Mouse (Mus musculus) testis, adult 2 months (tissue): Measurements from ENCODE around the gene Creb1. TPM values are rescaled to one million over a fixed set of nuclear protein-coding genes. Genes with fewer than 3 reads are reported as not detected.
"Not testable (repeated sequence)": the region's sequence is repeated elsewhere in the genome, so short reads cannot be mapped to it uniquely, and the experiment has no call there.

ENCODE experiments used
- H3K27ac ChIP-seq: fragments of 200-500 bp; 2 replicates; pipeline ENCODE4 v1.5.1; 2012; ENCODE audit warnings: low read depth, low read length; ENCODE audit not compliant: control insufficient read depth, insufficient read depth
- H3K27me3 ChIP-seq: fragments of 200-500 bp; 2 replicates; pipeline ENCODE4 v1.6.1; 2012; ENCODE audit warnings: mild to moderate bottlenecking, low read length, moderate library complexity; ENCODE audit not compliant: control insufficient read depth, insufficient read depth
- H3K36me3 ChIP-seq: fragments of 200-500 bp; 2 replicates; pipeline ENCODE4 v1.6.1; 2012; ENCODE audit warnings: mild to moderate bottlenecking, low read length; ENCODE audit not compliant: control insufficient read depth, insufficient read depth
- H3K4me1 ChIP-seq: fragments of 200-500 bp; 2 replicates; pipeline ENCODE4 v1.6.1; 2012; ENCODE audit warnings: low read length; ENCODE audit not compliant: control insufficient read depth, insufficient read depth
- H3K4me3 ChIP-seq: fragments of 200-500 bp; 2 replicates; pipeline ENCODE4 v1.5.1; 2012; ENCODE audit warnings: low read depth, mild to moderate bottlenecking, low read length, moderate library complexity, mixed read lengths; ENCODE audit not compliant: control insufficient read depth
- CTCF ChIP-seq: fragments of 200-500 bp; IDR thresholded peaks from 2 replicates; pipeline ENCODE4 v1.5.1; 2012; ENCODE audit warnings: low read depth, mild to moderate bottlenecking, inconsistent platforms, low read length, moderate library complexity; ENCODE audit not compliant: control insufficient read depth, insufficient read depth, insufficient replicate concordance
- POLR2A ChIP-seq: fragments of 200-500 bp; IDR thresholded peaks from 2 replicates; pipeline ENCODE4 v1.6.1; 2012; ENCODE audit warnings: low read depth, mild to moderate bottlenecking, inconsistent platforms, low read length, moderate library complexity; ENCODE audit not compliant: control insufficient read depth
- polyA plus RNA-seq: library from polyadenylated mRNA; depleted of rRNA; stranded (reverse); fragments of >200 nt; gene quantifications from 2 replicates; pipeline ENCODE4 v1.2.3, GENCODE M21; 2012

Creb1 gene
- polyA plus RNA-seq, 1 experiment, result 8.2 TPM

GRCm38 (mm10) chr1:64546070-64546469 lies 13.6 kb downstream of the Creb1 start:
- H3K36me3 ChIP-seq, result no peaks in the 10 kb centered on the region
- H3K4me3 ChIP-seq, result no peak overlapping the region
- TF ChIP-seq POLR2A, result no peak
- no peak for TF ChIP-seq CTCF
- no peak overlapping the region for H3K27ac ChIP-seq
- H3K27me3 ChIP-seq, result no peaks in the 10 kb centered on the region
- no peaks in the 10 kb centered on the region for H3K4me1 ChIP-seq

- H3K27ac ChIP-seq, result no peak overlapping the region
- TF ChIP-seq CTCF (no peak), POLR2A (no peak)
- H3K4me3 ChIP-seq, result no peak overlapping the region
- no peaks in the 10 kb centered on the region for H3K27me3 ChIP-seq
- no peaks in the 10 kb centered on the region for H3K4me1 ChIP-seq
- no peaks in the 10 kb centered on the region for H3K36me3 ChIP-seq
Observed at GRCm38 (mm10) chr1:64549380-64549779, 16.9 kb downstream of the Creb1 start.

- Histone ChIP-seq H3K4me3 (no peak overlapping the region), H3K27me3 (no peaks in the 10 kb centered on the region), H3K36me3 (no peaks in the 10 kb centered on the region), H3K27ac (no peak overlapping the region), H3K4me1 (no peaks in the 10 kb centered on the region)
- TF ChIP-seq CTCF, result no peak
- no peak for TF ChIP-seq POLR2A
Observed at GRCm38 (mm10) chr1:64551908-64552307, 19.5 kb downstream of the Creb1 start.

GRCm38 (mm10) chr1:64560105-64560504 lies 27.7 kb downstream of the Creb1 start:
- no peaks in the 10 kb centered on the region for H3K27me3 ChIP-seq
- no peak overlapping the region for H3K4me3 ChIP-seq
- no peaks in the 10 kb centered on the region for H3K4me1 ChIP-seq
- H3K27ac ChIP-seq, result no peak overlapping the region
- H3K36me3 ChIP-seq, result no peaks in the 10 kb centered on the region
- TF ChIP-seq POLR2A, result no peak
- no peak for TF ChIP-seq CTCF

- H3K27me3 ChIP-seq, result no peaks in the 10 kb centered on the region
- H3K27ac ChIP-seq, result no peak overlapping the region
- 0 out of 2 replicates have a peak, but pooled peaks cover 1% of the 10 kb centered on the region for H3K36me3 ChIP-seq
- TF ChIP-seq POLR2A, result no peak
- TF ChIP-seq CTCF, result no peak
- no peak overlapping the region for H3K4me3 ChIP-seq
- H3K4me1 ChIP-seq, result no peaks in the 10 kb centered on the region
Observed at GRCm38 (mm10) chr1:64568206-64568605, 35.8 kb downstream of the Creb1 start.

GRCm38 (mm10) chr1:64576022-64576421 lies 43.6 kb downstream of the Creb1 start:
- H3K4me3 ChIP-seq, result no peak overlapping the region
- H3K36me3 ChIP-seq, result no peaks in the 10 kb centered on the region; the same call in none of the 2 replicates
- no peaks in the 10 kb centered on the region for H3K4me1 ChIP-seq
- TF ChIP-seq POLR2A, result no peak
- TF ChIP-seq CTCF, result no peak
- no peaks in the 10 kb centered on the region for H3K27me3 ChIP-seq
- H3K27ac ChIP-seq, result no peak overlapping the region

GRCm38 (mm10) chr1:64576732-64577131 lies 44.3 kb downstream of the Creb1 start:
- no peak overlapping the region for H3K4me3 ChIP-seq
- no peaks in the 10 kb centered on the region for H3K4me1 ChIP-seq
- H3K27me3 ChIP-seq, result no peaks in the 10 kb centered on the region
- H3K36me3 ChIP-seq, result no peaks in the 10 kb centered on the region; the same call in none of the 2 replicates
- TF ChIP-seq POLR2A (no peak), CTCF (no peak)
- no peak overlapping the region for H3K27ac ChIP-seq

- not testable (repeated sequence) for H3K36me3 ChIP-seq, H3K27me3 ChIP-seq, H3K27ac ChIP-seq, H3K4me1 ChIP-seq, H3K4me3 ChIP-seq
Observed at GRCm38 (mm10) chr1:64577911-64578310, 45.5 kb downstream of the Creb1 start.
